Mouse (Mus musculus): Measurements from ENCODE around the gene Lgals4.
"Not testable (repeated sequence)": the region's sequence is repeated elsewhere in the genome, so short reads cannot be mapped to it uniquely, and the experiment has no call there.

The Lgals4 gene

GRCm38 (mm10) chr7:28865481-28866300, 32.0 kb downstream of the Lgals4 start:
- peak; percentile 85 to 89 for DNase-seq (ENCODE audit: low spot score in 2 of 2)

GRCm38 (mm10) chr7:28866769-28867507, 33.3 kb downstream of the Lgals4 start:
- no peak for DNase-seq (ENCODE audit: low spot score in 2 of 2)

- DNase-seq (ENCODE audit: low spot score in 2 of 2): peak; percentile 57 to 67
These were observed 34.1 kb downstream of the Lgals4 start for GRCm38 (mm10) chr7:28867508-28868340.

- no peak for DNase-seq (ENCODE audit: low spot score in 2 of 2)
These were observed 37.4 kb downstream of the Lgals4 start for GRCm38 (mm10) chr7:28870901-28871664.

DNA sequence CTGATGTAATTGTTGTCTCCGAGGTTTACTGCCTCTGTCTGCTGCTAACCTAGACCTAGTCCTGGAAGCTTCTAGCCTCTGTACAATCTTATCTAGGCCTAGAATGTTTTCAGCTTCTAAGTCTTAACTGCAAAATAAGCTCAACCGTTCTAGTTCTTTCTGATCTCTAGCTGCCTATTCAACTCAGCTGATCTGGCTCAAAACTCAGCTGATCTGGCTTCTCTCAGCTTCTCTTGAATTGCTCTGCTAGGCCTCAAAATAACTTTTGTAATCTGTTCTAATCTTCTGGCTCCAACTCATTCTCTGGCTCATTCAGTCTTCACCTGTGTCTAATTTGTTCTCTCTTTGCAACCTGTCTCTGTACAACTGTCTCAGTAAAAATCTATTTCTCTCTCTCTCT, 40.9 kb downstream of the Lgals4 start:
- no peak for DNase-seq (ENCODE audit: low spot score in 2 of 2)

DNA sequence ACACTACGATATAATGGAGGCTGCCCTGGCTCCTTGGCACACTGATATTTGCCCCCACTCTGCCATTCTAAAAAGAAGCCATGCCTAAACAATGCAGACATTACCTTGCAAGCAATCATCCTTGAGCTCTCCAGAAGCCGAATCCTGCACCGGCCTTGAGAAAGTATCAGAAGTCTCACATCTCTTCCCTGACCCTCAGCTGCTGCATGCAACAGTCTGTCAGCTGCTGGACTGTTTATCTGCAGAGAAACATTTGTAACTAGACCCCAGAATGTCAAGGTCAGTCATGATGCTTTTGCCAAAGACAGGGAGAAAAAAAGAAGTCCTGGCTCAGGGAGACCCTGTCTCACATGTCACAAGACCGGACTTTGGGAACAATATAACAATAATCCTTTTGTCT, 42.4 kb downstream of the Lgals4 start:
- DNase-seq (ENCODE audit: low spot score in 2 of 2): no peak

GRCm38 (mm10) chr7:28877155-28877554, 43.5 kb downstream of the Lgals4 start:
- DNase-seq (ENCODE audit: low spot score in 2 of 2): no peak

GRCm38 (mm10) chr7:28877856-28878255, 44.2 kb downstream of the Lgals4 start:
- DNase-seq (ENCODE audit: low spot score in 2 of 2): no peak

- DNase-seq (ENCODE audit: low spot score in 2 of 2): no peak
These were observed 46.0 kb downstream of the Lgals4 start for GRCm38 (mm10) chr7:28879606-28880005.

DNA sequence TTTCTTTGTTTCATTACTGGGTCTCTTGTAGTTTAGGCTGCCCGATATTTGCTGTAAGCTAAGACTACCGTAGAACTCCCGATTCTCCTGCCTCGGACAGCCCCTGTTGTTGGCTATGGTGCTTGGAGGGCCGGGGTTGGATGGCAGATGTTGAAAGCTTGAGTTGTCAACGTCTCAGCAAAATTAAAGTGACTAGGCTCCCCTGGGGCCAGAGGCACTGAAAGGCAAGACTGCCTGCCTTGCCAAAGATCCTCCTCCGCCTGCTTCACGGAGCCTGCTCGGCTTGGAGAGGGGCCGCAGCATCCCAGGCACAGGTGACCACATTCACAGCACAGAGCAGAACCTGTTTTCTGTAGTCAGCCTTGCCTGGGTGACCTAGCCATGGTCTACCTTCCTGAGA, 46.9 kb downstream of the Lgals4 start:
- no peak for DNase-seq (ENCODE audit: low spot score in 2 of 2)

DNA sequence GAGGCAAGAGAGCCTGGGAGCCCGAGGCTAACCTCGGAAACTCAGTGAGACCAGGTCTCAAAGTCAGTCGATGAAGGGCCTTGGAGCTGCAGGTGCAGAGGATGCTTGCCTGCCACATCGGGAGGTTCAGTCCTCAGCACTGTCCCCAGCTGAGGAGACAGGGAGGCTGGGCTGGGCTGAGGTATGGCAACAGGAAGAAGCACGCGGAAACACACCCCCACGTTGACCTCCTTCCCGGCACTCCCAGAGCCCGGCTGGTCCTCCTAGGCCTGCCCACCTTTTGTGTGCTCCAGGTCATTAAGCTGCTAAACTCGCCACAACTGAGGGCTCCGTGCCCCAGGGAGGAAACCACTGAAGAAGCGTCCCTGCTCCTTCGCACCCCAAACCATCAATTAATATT, 47.5 kb downstream of the Lgals4 start, which contains the start of gene Capn12:
Gene Capn12 (plus strand): TSS at position 224 of the 400 bp plus-strand sequence.
- DNase-seq (ENCODE audit: low spot score in 2 of 2): no peak

GRCm38 (mm10) chr7:28883039-28883438, 49.4 kb downstream of the Lgals4 start:
- no peak for DNase-seq (ENCODE audit: low spot score in 2 of 2)

DNA sequence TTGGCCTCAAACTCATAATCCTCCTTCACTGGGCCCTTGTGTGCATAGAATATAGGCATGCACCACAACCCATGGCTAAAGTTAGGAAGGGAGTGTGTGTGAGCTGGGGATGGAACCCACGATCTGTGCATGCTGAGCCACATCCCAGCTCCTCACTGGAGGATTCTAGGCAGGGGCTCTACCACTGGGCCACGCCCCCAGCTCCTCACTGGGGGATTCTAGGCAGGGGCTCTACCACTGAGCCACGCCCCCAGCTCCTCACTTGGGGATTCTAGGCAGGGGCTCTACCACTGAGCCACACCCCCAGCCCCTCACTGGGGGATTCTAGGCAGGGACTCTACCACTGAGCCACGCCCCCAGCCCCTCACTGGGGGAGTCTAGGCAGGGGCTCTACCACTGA, 50.0 kb downstream of the Lgals4 start:
- not testable (repeated sequence) for DNase-seq (ENCODE audit: low spot score in 2 of 2)

- no peak for DNase-seq (ENCODE audit: low spot score in 2 of 2)
These were observed 52.8 kb downstream of the Lgals4 start for GRCm38 (mm10) chr7:28886486-28886885.

GRCm38 (mm10) chr7:28888701-28889161, 55.1 kb downstream of the Lgals4 start:
- no peak for DNase-seq (ENCODE audit: low spot score in 2 of 2)

Measured in frontal cortex, postnatal 36 days (tissue).